Mouse (Mus musculus) liver, embryonic 14.5 days (tissue): ENCODE measurements around the gene Ahnak.

Experiments
- CTCF ChIP-seq: IDR thresholded peaks from 2 replicates; pipeline ENCODE4 v1.5.1; 2016; ENCODE audit warnings: antibody characterized with exemption, low read depth, control low read depth
- EP300 ChIP-seq: IDR thresholded peaks from 2 replicates; pipeline ENCODE4 v1.6.1; 2016; ENCODE audit warnings: antibody characterized with exemption, low read depth

- TF ChIP-seq CTCF, result no peak
- TF ChIP-seq EP300, result no peak
Measured at GRCm38 (mm10) chr19:8996601-8997000, 7.5 kb downstream of the Ahnak start.
